Mouse (Mus musculus) heart, postnatal 0 days (tissue): ENCODE data around the gene BC067074. TPM values are rescaled to one million over a fixed set of nuclear protein-coding genes. Genes with fewer than 3 reads are reported as not detected.

Experiments
- ATAC-seq: fragments of 200-750 bp; cut with Nextera tagmentation; 2 replicates; pipeline ENCODE4 v1.8.0; 2017; ENCODE audit warnings: low read depth, moderate number of reproducible peaks, moderate library complexity; ENCODE audit not compliant: insufficient read depth
- DNase-seq: peaks from one replicate; pipeline ENCODE4 v3.0.0-alpha.2; 2016; ENCODE audit warnings: low spot score
- H3K27ac ChIP-seq: fragments of 300-500 bp; sonication (generic); 2 replicates; pipeline ENCODE4 v1.5.1; 2014; ENCODE audit warnings: low read depth, mild to moderate bottlenecking
- H3K27me3 ChIP-seq: fragments of 300-500 bp; sonication (generic); 2 replicates; pipeline ENCODE4 v1.6.1; 2014; ENCODE audit warnings: low read length, mixed read lengths; ENCODE audit not compliant: control insufficient read depth, insufficient read depth
- H3K36me3 ChIP-seq: fragments of 300-500 bp; sonication (generic); replicated peaks from 2 replicates; pipeline ENCODE4 v1.6.1; 2014; ENCODE audit warnings: low read length, mixed read lengths; ENCODE audit not compliant: control insufficient read depth, insufficient read depth
- H3K4me1 ChIP-seq: fragments of 300-500 bp; sonication (generic); 2 replicates; pipeline ENCODE4 v1.6.1; 2014; ENCODE audit warnings: antibody characterized with exemption; ENCODE audit not compliant: control insufficient read depth, insufficient read depth
- H3K4me2 ChIP-seq: fragments of 300-500 bp; sonication (generic); 2 replicates; pipeline ENCODE4 v1.6.1; 2014; ENCODE audit warnings: low read depth, mild to moderate bottlenecking, low read length, moderate library complexity
- H3K4me3 ChIP-seq: fragments of 300-500 bp; sonication (generic); 2 replicates; pipeline ENCODE4 v1.5.1; 2014; ENCODE audit warnings: low read depth, low read length
- H3K9ac ChIP-seq: fragments of 300-500 bp; sonication (generic); replicated peaks from 2 replicates; pipeline ENCODE4 v1.6.1; 2014; ENCODE audit warnings: low read depth, low read length, mixed read lengths
- H3K9me3 ChIP-seq: fragments of 300-500 bp; sonication (generic); replicated peaks from 2 replicates; pipeline ENCODE4 v1.6.1; 2016; ENCODE audit warnings: low read length; ENCODE audit not compliant: control insufficient read depth
- CTCF ChIP-seq: IDR thresholded peaks from 2 replicates; pipeline ENCODE4 v1.5.1; 2016; ENCODE audit warnings: antibody characterized with exemption, control low read depth, low read depth
- EP300 ChIP-seq: IDR thresholded peaks from 2 replicates; pipeline ENCODE4 v1.6.1; 2016; ENCODE audit warnings: antibody characterized with exemption, low read depth
- WGBS: fragments of 180-500 bp; shearing (Covaris S2); extraction: QIAGEN DNeasy Blood & Tissue Kit; methylation state at CpG from one replicate; pipeline ENCODE4 v1.1.7; 2014; 5-methylcytosine and 5-hydroxymethylcytosine counted together
- polyA plus RNA-seq: library from polyadenylated mRNA; unstranded; fragments of >200 nt; fragmentation: Nextera tagmentation; extraction: Ambion mirVana; gene quantifications from 2 replicates; pipeline ENCODE4 v1.2.1, GENCODE M21; 2015
- total RNA-seq: library from RNA; depleted of rRNA; stranded (reverse); fragments of >200 nt; gene quantifications from 2 replicates; pipeline ENCODE4 v1.2.3, GENCODE M21; 2014; ENCODE audit warnings: low replicate concordance; rRNA removed

BC067074 gene
- total and polyA plus RNA-seq, 2 experiments from 2014 or later = 1.3 to 4.7 TPM

GRCm38 (mm10) chr13:113425907-113426306, 132.9 kb downstream of the BC067074 start:
- ATAC-seq = no peak
- WGBS = 89% methylated on average over 4 of the region's 4 CpGs

More at GRCm38 (mm10) chr13:113425907-113426306, 132.9 kb downstream of the BC067074 start:
- Histone ChIP-seq H3K36me3 (no peaks in the 10 kb centered on the region), H3K9me3 (no peaks in the 10 kb centered on the region), H3K4me2 (no peak overlapping the region), H3K4me1 (no peaks in the 10 kb centered on the region), H3K27me3 (no peaks in the 10 kb centered on the region), H3K4me3 (no peak overlapping the region), H3K9ac (no peak overlapping the region), H3K27ac (no peak overlapping the region)
- no peak for DNase-seq
- TF ChIP-seq EP300 = no peak
- TF ChIP-seq CTCF = no peak

Other genes with a start within 250 kb of the BC067074 start
- gene Gpx8, start 246.7 kb upstream of the BC067074 start, total RNA-seq = 26.8 and 32.3 TPM in 2 replicates
- gene Gpx8, start 246.7 kb upstream of the BC067074 start, polyA plus RNA-seq = 100 and 109 TPM in 2 replicates
- 12.4 TPM in 1 of 2 replicates, not detected in the other for gene Gzma, start 192.2 kb upstream of the BC067074 start, total RNA-seq
- 0.31 and 0.36 TPM in 2 replicates for gene Gzma, start 192.2 kb upstream of the BC067074 start, polyA plus RNA-seq
- gene Esm1, start 83.5 kb upstream of the BC067074 start, total RNA-seq = 1.7 TPM in 1 of 2 replicates, not detected in the other
- 0.61 and 0.78 TPM in 2 replicates for gene Esm1, start 83.5 kb upstream of the BC067074 start, polyA plus RNA-seq
- gene Gzmk, start 67.3 kb upstream of the BC067074 start, total RNA-seq = not detected in 2 replicates
- not detected in 2 replicates for gene Gzmk, start 67.3 kb upstream of the BC067074 start, polyA plus RNA-seq